Mouse (Mus musculus) heart, postnatal 0 days (tissue): ENCODE measurements around the gene Cnpy3.

Source experiments
- CTCF ChIP-seq: IDR thresholded peaks from 2 replicates; pipeline ENCODE4 v1.5.1; 2016; ENCODE audit warnings: antibody characterized with exemption, control low read depth, low read depth
- EP300 ChIP-seq: IDR thresholded peaks from 2 replicates; pipeline ENCODE4 v1.6.1; 2016; ENCODE audit warnings: antibody characterized with exemption, low read depth

DNA sequence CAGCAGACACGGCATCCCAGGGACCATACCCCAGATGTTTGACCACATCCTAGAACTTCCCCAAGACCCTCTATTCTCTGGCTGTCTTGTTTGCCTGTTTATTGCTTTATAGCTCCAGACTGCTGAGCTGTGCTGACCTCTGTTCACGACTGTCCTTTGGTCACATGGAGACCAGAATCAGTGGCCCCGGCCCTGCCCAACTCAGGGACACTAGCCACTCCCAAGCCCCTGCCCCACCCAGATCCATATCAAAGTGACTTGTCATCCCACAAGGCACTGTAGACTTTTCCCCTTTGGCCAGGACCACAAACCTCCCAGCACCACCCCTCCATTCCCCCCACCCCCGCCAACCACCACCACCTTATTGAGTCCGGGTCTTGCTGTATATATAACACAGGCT, 52.8 kb downstream of the Cnpy3 start:
- TF ChIP-seq CTCF (no peak), EP300 (no peak)
